Mouse (Mus musculus): ENCODE measurements around the gene Ina. TPM values are rescaled to one million over a fixed set of nuclear protein-coding genes. Genes with fewer than 3 reads are reported as not detected.

Ina gene
- total and polyA plus RNA-seq, 3 experiments, result not detected

DNA sequence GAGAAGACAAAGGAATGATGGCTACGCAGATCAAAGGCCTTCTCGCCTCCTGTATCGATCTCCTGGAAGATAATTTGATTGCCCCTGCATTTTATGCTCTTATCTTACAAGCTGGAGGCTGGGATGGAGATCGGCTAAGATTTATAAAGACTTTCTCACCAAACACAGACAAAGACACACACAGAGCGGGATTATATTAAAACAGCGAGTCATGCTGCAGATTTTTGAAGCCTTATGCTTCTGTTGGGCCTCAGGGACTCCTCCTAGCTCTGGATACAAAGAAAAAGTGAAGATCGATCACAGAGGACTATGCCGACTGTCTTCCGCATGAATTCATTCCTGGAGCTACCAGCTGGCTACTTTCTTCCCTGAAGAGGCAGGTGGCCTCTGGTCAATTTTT lies 15.3 kb downstream of the Ina start:
- Histone ChIP-seq H3K4me3 (ENCODE audit: control insufficient read depth in 1 of 2, insufficient read depth in 1 of 2, low read depth in 2 of 2, low read length in 2 of 2) (no peak overlapping the region), H3K36me3 (ENCODE audit: control insufficient read depth in 1 of 2, insufficient read depth in 2 of 2, low read length in 2 of 2) (peaks cover 0 to 11% of the 10 kb centered on the region in 2 experiments; a peak in 3 of 4 replicates), H3K4me1 (ENCODE audit: control insufficient read depth in 1 of 2, insufficient read depth in 2 of 2, low read length in 2 of 2) (no peaks in the 10 kb centered on the region), H3K79me2 (ENCODE audit: control insufficient read depth, insufficient read depth, low read length, poor library complexity) (no peaks in the 10 kb centered on the region), H3K27me3 (ENCODE audit: control insufficient read depth in 1 of 2, insufficient read depth in 2 of 2, low read length in 2 of 2) (no peaks in the 10 kb centered on the region), H3K27ac (ENCODE audit: control insufficient read depth, low read depth, low read length) (no peak overlapping the region), H3K9me3 (replicated peaks; ENCODE audit: insufficient read depth, low read length) (no peaks in the 10 kb centered on the region), H3K9ac (ENCODE audit: control insufficient read depth, low read depth, low read length, poor library complexity, severe bottlenecking) (no peak overlapping the region)
- TF ChIP-seq MYB (IDR thresholded peaks at IDR 0.05; ENCODE audit: low read depth, low read length) (no peak), KAT2A (conservative IDR thresholded peaks at IDR 0.05; ENCODE audit: low read depth, low read length) (no peak), NRF1 (IDR thresholded peaks at IDR 0.05; ENCODE audit: insufficient read depth, low read depth, low read length, poor library complexity, severe bottlenecking) (no peak), MAZ (IDR thresholded peaks at IDR 0.05; ENCODE audit: low read depth, low read length) (no peak), RCOR1 (IDR thresholded peaks at IDR 0.05; ENCODE audit: low read depth, low read length) (no peak), ELF1 (IDR thresholded peaks at IDR 0.05; ENCODE audit: low read depth, low read length) (no peak), BHLHE40 (IDR thresholded peaks at IDR 0.05; ENCODE audit: borderline replicate concordance, low read depth, low read length) (no peak), ETS1 (IDR thresholded peaks at IDR 0.05; ENCODE audit: low read depth, low read length) (no peak), E2F4 (IDR thresholded peaks at IDR 0.05; ENCODE audit: borderline replicate concordance, low read depth, low read length) (no peak), SMC3 (IDR thresholded peaks at IDR 0.05; ENCODE audit: low read depth, low read length) (no peak), USF2 (IDR thresholded peaks at IDR 0.05; ENCODE audit: borderline replicate concordance in 1 of 2, insufficient read depth in 1 of 2, low read depth in 1 of 2, low read length in 2 of 2) (no peak), CTCF (IDR thresholded peaks at IDR 0.05 in 2 of 3, conservative IDR thresholded peaks at IDR 0.05 in 1 of 3; ENCODE audit: control insufficient read depth in 1 of 3, insufficient read depth in 1 of 3, low read depth in 2 of 3, low read length in 3 of 3, poor library complexity in 1 of 3, severe bottlenecking in 1 of 3) (no peak), POLR2AphosphoS5 (IDR thresholded peaks at IDR 0.05; ENCODE audit: borderline replicate concordance, low read depth, low read length) (no peak), RAD21 (IDR thresholded peaks at IDR 0.05; ENCODE audit: low read depth, low read length) (no peak), HCFC1 (IDR thresholded peaks at IDR 0.05; ENCODE audit: low read depth, low read length) (no peak), GABPA (IDR thresholded peaks at IDR 0.05; ENCODE audit: low read depth, low read length) (no peak)
- no peak for DNase-seq (ENCODE audit: low read depth, low spot score)

- Histone ChIP-seq H3K27ac (ENCODE audit: control insufficient read depth, low read depth, low read length) (no peak overlapping the region), H3K36me3 (ENCODE audit: control insufficient read depth in 1 of 2, insufficient read depth in 2 of 2, low read length in 2 of 2) (peaks cover 5 to 27% of the 10 kb centered on the region in 2 experiments), H3K9ac (ENCODE audit: control insufficient read depth, low read depth, low read length, poor library complexity, severe bottlenecking) (no peak overlapping the region), H3K4me3 (ENCODE audit: control insufficient read depth in 1 of 2, insufficient read depth in 1 of 2, low read depth in 2 of 2, low read length in 2 of 2) (no peak overlapping the region), H3K27me3 (ENCODE audit: control insufficient read depth in 1 of 2, insufficient read depth in 2 of 2, low read length in 2 of 2) (no peaks in the 10 kb centered on the region), H3K9me3 (replicated peaks; ENCODE audit: insufficient read depth, low read length) (no peaks in the 10 kb centered on the region), H3K79me2 (ENCODE audit: control insufficient read depth, insufficient read depth, low read length, poor library complexity) (no peaks in the 10 kb centered on the region), H3K4me1 (ENCODE audit: control insufficient read depth in 1 of 2, insufficient read depth in 2 of 2, low read length in 2 of 2) (no peaks in the 10 kb centered on the region)
- DNase-seq (ENCODE audit: low read depth, low spot score), result no peak
- TF ChIP-seq SIN3A (IDR thresholded peaks at IDR 0.05; ENCODE audit: low read length), result no peak
Observed at GRCm38 (mm10) chr19:47031770-47032169, 17.3 kb downstream of the Ina start.

Measured in MEL (cell line).